Mouse (Mus musculus) heart, postnatal 36 days (tissue): ENCODE results near the gene Kif1b. TPM values are rescaled to one million over a fixed set of nuclear protein-coding genes. Genes with fewer than 3 reads are reported as not detected.
"Not testable (repeated sequence)": the region's sequence is repeated elsewhere in the genome, so short reads cannot be mapped to it uniquely, and the experiment has no call there.

Experiments used
- DNase-seq, 2 experiments: peaks; one replicate each; pipeline ENCODE4 v3.0.0; 2021 to 2022
- intact Hi-C: fragments of 180-260 bp; cut with DNase I; formaldehyde crosslinking; loops from one replicate; pipeline ENCODE4 v1.15.1; 2025
- total RNA-seq, 2 experiments: library from RNA; stranded (reverse); gene quantifications; 2 replicates each; pipeline ENCODE4 v1.2.3; 2021

The Kif1b gene
- total RNA-seq, 2 experiments from 2014 or later: 148 to 157 TPM

DNA sequence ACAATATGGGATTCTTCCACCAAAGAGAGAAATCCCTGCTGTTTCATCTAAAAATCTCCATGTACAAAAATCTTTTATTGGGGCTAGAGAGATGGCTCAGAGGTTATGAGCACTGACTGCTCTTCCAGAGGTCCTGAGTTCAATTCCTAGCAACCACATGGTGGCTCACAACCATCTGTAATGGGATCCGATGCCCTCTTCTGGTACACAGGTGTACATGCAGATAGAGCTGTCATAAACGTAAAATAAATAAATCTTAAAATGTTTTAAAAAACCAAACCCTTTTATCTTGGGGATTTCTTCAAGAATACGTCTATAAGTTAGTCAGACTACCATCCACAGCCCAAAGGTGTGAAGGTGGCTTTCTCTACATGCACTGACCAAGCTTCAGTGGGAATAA is 78.8 kb downstream of the Kif1b start:
- DNase-seq, intact Hi-C loops: not testable (repeated sequence)

DNA sequence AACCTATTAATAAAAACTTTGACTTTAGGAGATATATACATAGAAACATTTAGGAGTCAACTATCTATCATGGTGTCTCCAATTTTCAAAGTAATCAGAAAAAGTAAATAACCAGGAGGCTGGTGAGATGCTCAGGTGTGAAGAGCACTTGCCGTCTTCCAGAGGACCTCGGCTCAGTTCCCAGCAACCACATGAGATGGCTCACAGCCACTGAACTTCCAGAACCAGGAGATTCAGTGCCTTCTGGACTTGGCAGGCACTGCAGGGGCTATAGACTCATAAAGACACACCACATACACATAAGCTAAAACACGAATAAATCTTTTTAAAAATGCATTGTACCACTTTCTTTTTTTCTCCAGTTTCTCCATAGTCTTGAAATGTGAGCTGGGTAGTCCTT is 79.2 kb downstream of the Kif1b start:
- intact Hi-C loops: no loop called here
- no peak for DNase-seq

DNA sequence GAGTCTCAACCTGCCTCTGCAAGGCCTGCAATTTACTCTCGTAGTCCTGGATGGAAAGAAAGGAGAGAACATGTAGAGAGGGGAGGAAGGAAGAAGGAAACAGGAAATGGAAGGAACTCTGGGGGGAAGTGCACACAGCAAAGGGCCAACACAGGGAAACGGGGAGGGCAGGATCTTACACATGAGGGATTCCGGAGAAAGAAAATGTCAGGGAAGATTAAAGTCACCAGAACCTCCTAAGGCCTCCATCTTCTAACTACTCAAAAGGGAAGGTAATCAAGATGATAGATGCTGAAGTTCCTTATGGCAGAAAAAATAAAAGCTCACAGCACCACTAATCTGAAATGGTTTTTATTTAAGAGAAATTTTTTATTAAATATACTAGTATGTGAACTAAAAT is 81.2 kb downstream of the Kif1b start:
- no peak for DNase-seq
- intact Hi-C loops: no loop called here

- intact Hi-C loops: no loop called here
- DNase-seq: no peak
Measured at GRCm38 (mm10) chr4:149223453-149223852, 84.0 kb downstream of the Kif1b start.

- no peak for DNase-seq
- intact Hi-C loops: no loop called here
Measured at GRCm38 (mm10) chr4:149220481-149220880, 87.0 kb downstream of the Kif1b start.

DNA sequence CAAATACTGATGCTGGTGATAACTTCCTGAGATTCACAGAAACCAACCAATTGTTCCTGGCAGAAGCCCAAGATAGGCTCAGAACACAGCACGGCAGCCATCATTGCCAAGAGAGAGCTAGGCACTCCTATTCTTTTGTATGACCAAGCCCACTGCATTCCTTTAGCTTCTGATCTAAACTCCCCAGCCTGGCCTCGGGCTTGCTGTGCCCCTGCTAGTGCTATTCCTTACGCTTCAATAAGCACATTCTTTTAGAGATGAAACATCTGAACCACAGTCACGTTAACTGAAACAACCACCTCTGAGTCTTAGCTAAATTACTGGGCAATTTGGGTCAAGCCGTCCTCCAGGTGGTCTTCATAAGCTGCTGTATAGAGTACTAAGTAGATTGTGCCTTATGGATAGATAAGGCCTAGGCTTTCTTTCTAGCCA is 87.4 kb downstream of the Kif1b start:
- intact Hi-C loops: no loop called here
- DNase-seq: no peak

DNA sequence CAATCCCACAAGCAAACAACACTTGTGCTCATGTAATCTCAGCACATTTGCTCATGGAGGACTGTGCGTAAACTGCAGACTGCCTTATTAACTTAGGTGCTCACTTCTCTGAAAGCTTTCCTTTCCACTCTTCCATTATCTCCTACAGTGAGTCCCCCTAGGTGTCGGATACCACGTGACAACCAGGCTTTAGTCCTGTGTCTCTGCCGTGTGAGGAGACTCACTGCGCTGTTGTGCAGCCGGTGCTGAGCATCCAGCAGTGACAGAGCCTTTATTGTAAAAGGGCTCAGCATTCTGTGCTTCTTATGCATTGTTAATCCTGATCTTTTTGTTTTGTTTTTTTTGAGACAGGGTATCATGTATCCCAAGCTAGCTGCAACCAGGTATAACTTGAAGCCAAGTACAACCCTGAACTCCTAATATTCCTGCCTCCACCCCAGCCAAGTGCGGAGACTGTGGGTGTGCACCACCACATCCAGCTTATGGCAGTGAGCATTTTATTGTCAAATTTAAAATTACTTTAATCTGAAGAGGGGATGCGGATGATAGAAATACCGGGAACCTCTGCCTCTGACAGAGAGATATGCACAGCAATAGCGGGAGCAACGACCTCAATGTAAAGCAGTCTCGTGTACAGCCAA is 88.0 kb downstream of the Kif1b start:
- intact Hi-C loops: no loop called here
- DNase-seq: no peak

DNA sequence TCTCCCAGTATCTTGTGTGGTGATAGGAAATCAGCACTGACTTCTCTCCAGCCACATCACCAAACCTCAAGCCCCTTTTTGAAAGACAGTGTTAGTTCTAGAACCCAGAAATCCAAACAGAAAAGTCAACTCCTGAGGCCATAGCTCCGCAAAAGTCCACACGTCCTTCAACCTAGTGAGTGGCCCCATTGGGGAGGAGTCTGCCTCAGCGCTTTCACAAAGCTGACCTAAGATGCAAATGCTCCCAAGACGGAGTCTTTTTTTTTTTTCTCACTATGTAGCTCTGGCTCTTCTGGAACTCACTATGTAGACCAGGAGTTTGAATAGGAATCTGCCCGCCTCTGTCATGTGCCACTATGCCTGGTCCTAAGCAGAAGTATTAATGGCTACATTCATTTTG is 89.0 kb downstream of the Kif1b start:
- intact Hi-C loops: no loop called here
- no peak for DNase-seq

- no peak for DNase-seq
- intact Hi-C loops: no loop called here
Measured at GRCm38 (mm10) chr4:149215982-149216381, 91.5 kb downstream of the Kif1b start.

- no peak for DNase-seq
- intact Hi-C loops: no loop called here
Measured at GRCm38 (mm10) chr4:149215397-149215796, 92.1 kb downstream of the Kif1b start.

DNA sequence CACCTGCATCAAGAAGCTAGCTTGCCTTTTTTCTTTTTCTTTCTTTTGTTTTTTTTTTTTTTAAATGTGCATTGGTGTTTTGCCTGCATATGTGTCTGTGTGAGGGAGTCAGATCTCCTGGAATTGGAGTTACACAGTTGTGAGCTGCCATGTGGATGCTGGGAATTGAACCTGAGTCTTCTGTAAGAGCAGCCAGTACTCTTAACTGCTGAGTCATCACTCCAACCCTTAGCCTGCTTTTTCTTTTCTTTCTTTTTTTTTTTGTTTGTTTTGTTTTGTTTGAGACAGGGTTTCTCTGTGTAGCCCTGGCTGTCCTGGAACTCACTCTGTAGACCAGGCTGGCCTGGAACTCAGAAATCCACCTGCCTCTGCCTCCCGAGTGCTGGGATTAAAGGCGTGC is 93.0 kb downstream of the Kif1b start:
- DNase-seq, intact Hi-C loops: not testable (repeated sequence)

- DNase-seq: no peak
- intact Hi-C loops: no loop called here
Measured at GRCm38 (mm10) chr4:149213466-149213865, 94.0 kb downstream of the Kif1b start.

- peak in 1 of 2 experiments; percentile 36 for DNase-seq
- intact Hi-C loops: not testable (repeated sequence)
Measured at GRCm38 (mm10) chr4:149211441-149211840, 96.1 kb downstream of the Kif1b start.

DNA sequence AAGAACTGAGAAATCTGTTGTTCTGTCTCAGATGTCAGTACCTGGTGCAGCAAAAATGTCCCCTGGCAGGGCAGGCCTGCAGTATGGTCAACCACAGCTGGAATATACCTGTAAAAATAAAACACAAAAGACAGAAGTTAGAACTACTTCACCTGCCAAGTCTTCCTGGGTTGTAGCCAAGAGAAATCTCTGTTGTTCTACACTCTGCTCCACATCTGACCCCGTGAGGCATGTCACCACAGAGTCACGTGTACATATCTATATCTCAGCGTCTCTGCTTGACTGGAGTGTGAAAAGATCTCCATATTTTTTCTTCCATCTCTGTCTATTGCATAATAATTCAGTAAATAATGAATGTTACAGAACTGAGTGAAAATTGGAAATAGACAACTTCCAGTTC is 105.0 kb downstream of the Kif1b start:
- no peak for DNase-seq
- intact Hi-C loops: no loop called here

- no peak for DNase-seq
- intact Hi-C loops: no loop called here
Measured at GRCm38 (mm10) chr4:149201110-149201509, 106.4 kb downstream of the Kif1b start.

GRCm38 (mm10) chr4:149197180-149197579 is 110.3 kb downstream of the Kif1b start:
- DNase-seq: no peak
- intact Hi-C loops: no loop called here

GRCm38 (mm10) chr4:149191103-149191502 is 116.4 kb downstream of the Kif1b start:
- no peak for DNase-seq
- intact Hi-C loops: no loop called here

- no peak for DNase-seq
- intact Hi-C loops: no loop called here
Measured at GRCm38 (mm10) chr4:149188563-149188962, 118.9 kb downstream of the Kif1b start.

DNA sequence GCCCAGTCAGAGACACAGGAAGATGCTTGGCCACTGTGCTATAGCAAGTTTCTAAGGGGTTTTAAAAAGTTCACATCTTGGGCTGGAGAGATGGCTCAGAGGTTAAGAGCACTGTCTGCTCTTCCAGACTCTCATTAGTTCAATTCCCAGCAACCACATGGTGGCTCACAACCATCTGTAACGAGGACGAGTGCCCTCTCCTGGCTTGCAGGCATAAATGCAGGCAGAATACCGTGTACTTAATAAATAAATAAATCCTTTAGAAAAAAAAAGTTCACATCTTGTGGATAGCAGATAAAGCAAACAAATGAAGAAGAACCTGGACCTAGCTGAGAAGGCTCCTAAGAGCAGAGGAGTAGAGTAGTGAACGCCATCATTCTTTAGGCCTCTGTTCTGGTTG is 124.7 kb downstream of the Kif1b start:
- DNase-seq: no peak
- intact Hi-C loops: loop anchor here (1.0 kb wide), 1 partner anchor 38 kb away; no protein-coding TSS in a partner anchor

GRCm38 (mm10) chr4:149182192-149182591 is 125.3 kb downstream of the Kif1b start:
- DNase-seq: peak in 1 of 2 experiments; percentile 17
- intact Hi-C loops: loop anchor here (1.0 kb wide), 1 partner anchor 38 kb away; no protein-coding TSS in a partner anchor

DNA sequence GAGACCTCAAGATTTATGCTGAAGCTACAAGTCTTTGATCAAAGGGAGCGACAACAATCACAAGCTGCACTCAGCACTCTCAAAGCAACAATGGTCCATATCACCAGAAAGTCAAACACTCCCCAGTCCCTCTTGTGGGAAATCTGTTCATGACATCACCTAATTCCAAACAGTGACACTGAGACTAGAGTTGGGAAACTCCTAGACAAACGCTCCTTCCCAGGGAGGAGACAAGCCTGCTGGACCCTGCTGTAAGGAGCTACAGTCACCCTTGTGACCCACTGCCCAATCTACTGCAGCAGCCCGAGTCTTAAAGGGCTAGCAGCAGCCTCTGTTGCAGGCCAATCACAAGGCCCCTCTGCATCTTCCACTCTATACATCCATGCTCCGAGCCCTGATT is 127.9 kb downstream of the Kif1b start:
- no peak for DNase-seq
- intact Hi-C loops: no loop called here

- no peak for DNase-seq
- intact Hi-C loops: no loop called here
Measured at GRCm38 (mm10) chr4:149179160-149179559, 128.3 kb downstream of the Kif1b start.

DNA sequence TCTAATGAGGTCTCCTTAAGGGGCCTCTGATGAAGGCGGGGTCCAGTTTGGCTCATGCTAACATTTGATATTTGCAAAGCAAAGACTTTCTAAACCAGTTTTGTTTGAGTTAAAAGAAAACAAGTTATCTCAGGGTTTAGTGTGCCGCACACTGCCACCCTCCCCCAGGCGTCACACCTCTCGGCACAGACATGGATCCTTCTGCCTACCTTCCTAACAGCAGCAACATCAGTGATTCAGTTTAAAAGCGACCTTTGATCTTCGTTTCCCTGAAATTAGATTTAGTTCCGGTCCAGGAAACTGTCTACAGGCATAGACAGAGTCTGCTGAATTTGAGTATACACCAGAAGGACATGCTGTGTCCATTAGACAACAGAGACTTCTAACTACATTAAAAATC is 129.2 kb downstream of the Kif1b start:
- intact Hi-C loops: no loop called here
- DNase-seq: no peak
